Mouse (Mus musculus) CH12.LX (cell line): ENCODE measurements at regions not wholly inside any gene's neighbourhood (a gene's known extent, or its start where the extent isn't known, plus 50 kb on each side); places are given as distances from the start of the nearest gene placed in this dataset.

Experiments used
- DNase-seq: peaks from one replicate; pipeline ENCODE4 v3.0.0-alpha.2; 2013; ENCODE audit errors: extremely low read depth
- H3K27ac ChIP-seq: 2 replicates; pipeline ENCODE4 v1.5.1; 2012; ENCODE audit warnings: low read depth, mild to moderate bottlenecking, control low read depth, moderate library complexity; ENCODE audit not compliant: insufficient read depth
- H3K27me3 ChIP-seq: replicated peaks from 2 replicates; pipeline ENCODE3; 2012; ENCODE audit warnings: inconsistent platforms
- H3K36me3 ChIP-seq, 2 experiments: replicated peaks in 1 of 2; 2 replicates each; pipeline versions ENCODE3 to v1.6.1; 2012; ENCODE audit warnings: inconsistent platforms in 1 of 2, low read length in 1 of 2, mild to moderate bottlenecking in 1 of 2, mixed read lengths in 1 of 2, moderate library complexity in 1 of 2; ENCODE audit not compliant: control insufficient read depth in 1 of 2, insufficient read depth in 1 of 2
- H3K4me1 ChIP-seq, 2 experiments: 2 replicates each; pipeline ENCODE4 v1.6.1; 2012; ENCODE audit warnings: inconsistent platforms in 1 of 2, moderate library complexity in 1 of 2; ENCODE audit not compliant: insufficient read depth in 2 of 2, control insufficient read depth in 1 of 2
- H3K4me2 ChIP-seq: 2 replicates; pipeline ENCODE4 v1.6.1; 2012; ENCODE audit warnings: low read depth, mild to moderate bottlenecking, control low read depth; ENCODE audit not compliant: poor library complexity, insufficient read depth, severe bottlenecking
- H3K4me3 ChIP-seq, 3 experiments: fragments of 150-350 bp in 1 of 3; sonication (generic) in 1 of 3; replicated peaks in 1 of 3; 2 replicates each; pipeline versions ENCODE3 to v1.5.1; 2011 to 2012; ENCODE audit warnings: low read depth in 2 of 3, low read length in 2 of 3, mild to moderate bottlenecking in 2 of 3, moderate library complexity in 2 of 3, control low read depth in 1 of 3, improper control_type of control experiment in 1 of 3, inconsistent platforms in 1 of 3, mixed read lengths in 1 of 3; ENCODE audit not compliant: poor library complexity in 1 of 3
- H3K79me2 ChIP-seq: replicated peaks from 2 replicates; pipeline ENCODE4 v1.6.1; 2012; ENCODE audit warnings: mild to moderate bottlenecking, moderate library complexity; ENCODE audit not compliant: control insufficient read depth, poor library complexity, insufficient read depth, severe bottlenecking; ENCODE audit errors: extremely low read depth
- H3K9ac ChIP-seq: 2 replicates; pipeline ENCODE4 v1.6.1; 2012; ENCODE audit warnings: low read depth, mild to moderate bottlenecking, control low read depth, moderate library complexity; ENCODE audit not compliant: insufficient read depth
- H3K9me3 ChIP-seq: replicated peaks from 2 replicates; pipeline ENCODE3; 2012; ENCODE audit warnings: low read length, inconsistent platforms, mixed read lengths
- CHD1 ChIP-seq: IDR thresholded peaks from 2 replicates; pipeline ENCODE4 v1.6.1; 2012; ENCODE audit warnings: low read depth, low read length, improper control_type of control experiment, inconsistent platforms
- CHD2 ChIP-seq: IDR thresholded peaks from 2 replicates; pipeline ENCODE4 v1.6.1; 2011; ENCODE audit warnings: low read length, improper control_type of control experiment
- ELF1 ChIP-seq: IDR thresholded peaks from 2 replicates; pipeline ENCODE4 v1.6.1; 2014; ENCODE audit warnings: low read depth, mild to moderate bottlenecking, inconsistent platforms, low read length, improper control_type of control experiment
- ETS1 ChIP-seq: conservative IDR thresholded peaks from 2 replicates; pipeline ENCODE4 v1.6.1; 2012; ENCODE audit warnings: low read depth, mild to moderate bottlenecking, inconsistent platforms, low read length, improper control_type of control experiment, moderate library complexity
- GABPA ChIP-seq: IDR thresholded peaks from 2 replicates; pipeline ENCODE4 v1.6.1; 2012; ENCODE audit warnings: low read depth, low read length, improper control_type of control experiment, inconsistent platforms; ENCODE audit not compliant: insufficient replicate concordance
- HCFC1 ChIP-seq: IDR thresholded peaks from 2 replicates; pipeline ENCODE4 v1.6.1; 2012; ENCODE audit warnings: low read depth, mild to moderate bottlenecking, inconsistent platforms, low read length, improper control_type of control experiment
- IRF4 ChIP-seq: IDR thresholded peaks from 2 replicates; pipeline ENCODE4 v1.6.1; 2014; ENCODE audit warnings: low read depth, mild to moderate bottlenecking, inconsistent platforms, low read length, improper control_type of control experiment
- KAT2A ChIP-seq: IDR thresholded peaks from 2 replicates; pipeline ENCODE4 v1.6.1; 2012; ENCODE audit warnings: low read length, improper control_type of control experiment, inconsistent platforms; ENCODE audit not compliant: insufficient replicate concordance
- MAFK ChIP-seq: IDR thresholded peaks from 2 replicates; pipeline ENCODE4 v1.6.1; 2011; ENCODE audit warnings: low read length, improper control_type of control experiment; ENCODE audit not compliant: insufficient replicate concordance
- MAX ChIP-seq: IDR thresholded peaks from 2 replicates; pipeline ENCODE4 v1.6.1; 2011; ENCODE audit warnings: low read length, improper control_type of control experiment
- MAZ ChIP-seq: IDR thresholded peaks from 2 replicates; pipeline ENCODE4 v1.6.1; 2012; ENCODE audit warnings: low read depth, mild to moderate bottlenecking, inconsistent platforms, low read length, improper control_type of control experiment, moderate library complexity
- MEF2A ChIP-seq: IDR thresholded peaks from 2 replicates; pipeline ENCODE4 v1.6.1; 2014; ENCODE audit warnings: low read depth, mild to moderate bottlenecking, inconsistent platforms, low read length, improper control_type of control experiment, borderline replicate concordance
- MXI1 ChIP-seq: IDR thresholded peaks from 2 replicates; pipeline ENCODE4 v1.6.1; 2011; ENCODE audit warnings: mild to moderate bottlenecking, low read depth, low read length, improper control_type of control experiment
- NELFE ChIP-seq: IDR thresholded peaks from 2 replicates; pipeline ENCODE4 v1.6.1; 2011; ENCODE audit warnings: low read depth, low read length, improper control_type of control experiment
- NRF1 ChIP-seq: IDR thresholded peaks from 2 replicates; pipeline ENCODE4 v1.6.1; 2014; ENCODE audit warnings: low read depth, mild to moderate bottlenecking, inconsistent platforms, low read length, improper control_type of control experiment, moderate library complexity
- PAX5 ChIP-seq: IDR thresholded peaks from 2 replicates; pipeline ENCODE4 v1.6.1; 2012; ENCODE audit warnings: low read length, inconsistent platforms, mixed read lengths
- POLR2A ChIP-seq: IDR thresholded peaks from 2 replicates; pipeline ENCODE4 v1.6.1; 2011; ENCODE audit warnings: low read depth, mild to moderate bottlenecking, improper control_type of control experiment, low read length
- RAD21 ChIP-seq: IDR thresholded peaks from 2 replicates; pipeline ENCODE4 v1.6.1; 2011; ENCODE audit warnings: low read depth, mild to moderate bottlenecking, low read length, improper control_type of control experiment, moderate library complexity
- RCOR1 ChIP-seq: conservative IDR thresholded peaks from 2 replicates; pipeline ENCODE4 v1.6.1; 2012; ENCODE audit warnings: low read depth, mild to moderate bottlenecking, inconsistent platforms, low read length, improper control_type of control experiment
- SMC3 ChIP-seq: IDR thresholded peaks from 2 replicates; pipeline ENCODE4 v1.6.1; 2011; ENCODE audit warnings: low read depth, low read length, improper control_type of control experiment
- TCF12 ChIP-seq: IDR thresholded peaks from 2 replicates; pipeline ENCODE4 v1.6.1; 2014; ENCODE audit warnings: low read depth, mild to moderate bottlenecking, inconsistent platforms, low read length, improper control_type of control experiment
- ZC3H11A ChIP-seq: IDR thresholded peaks from 2 replicates; pipeline ENCODE4 v1.6.1; 2012; ENCODE audit warnings: low read depth, mild to moderate bottlenecking, inconsistent platforms, low read length, improper control_type of control experiment
- ZKSCAN1 ChIP-seq: IDR thresholded peaks from 2 replicates; pipeline ENCODE4 v1.6.1; 2012; ENCODE audit warnings: low read depth, inconsistent platforms, low read length, improper control_type of control experiment, borderline replicate concordance
- ZMIZ1 ChIP-seq: IDR thresholded peaks from 2 replicates; pipeline ENCODE4 v1.6.1; 2012; ENCODE audit warnings: low read depth, mild to moderate bottlenecking, inconsistent platforms, low read length, improper control_type of control experiment
- ZNF384 ChIP-seq: IDR thresholded peaks from 2 replicates; pipeline ENCODE4 v1.6.1; 2012; ENCODE audit warnings: low read depth, low read length, improper control_type of control experiment, inconsistent platforms
- dilution Hi-C: fragments of 300-500 bp; cut with MboI; formaldehyde crosslinking; loops from 2 replicates; pipeline ENCODE4 v1.14.3; 2020; ENCODE audit warnings: low sequenced_read_pairs; ENCODE audit not compliant: extremely low pct_unique_long_range_greater_than_20kb, extremely low pct_ligation_motif_present
- in situ Hi-C: fragments of 300-500 bp; cut with MboI; formaldehyde crosslinking; loops from 3 replicates; pipeline ENCODE4 v1.14.3; 2019; ENCODE audit warnings: low sequenced_read_pairs, low pct_ligation_motif_present, low pct_unique_long_range_greater_than_20kb, mixed read lengths

DNA sequence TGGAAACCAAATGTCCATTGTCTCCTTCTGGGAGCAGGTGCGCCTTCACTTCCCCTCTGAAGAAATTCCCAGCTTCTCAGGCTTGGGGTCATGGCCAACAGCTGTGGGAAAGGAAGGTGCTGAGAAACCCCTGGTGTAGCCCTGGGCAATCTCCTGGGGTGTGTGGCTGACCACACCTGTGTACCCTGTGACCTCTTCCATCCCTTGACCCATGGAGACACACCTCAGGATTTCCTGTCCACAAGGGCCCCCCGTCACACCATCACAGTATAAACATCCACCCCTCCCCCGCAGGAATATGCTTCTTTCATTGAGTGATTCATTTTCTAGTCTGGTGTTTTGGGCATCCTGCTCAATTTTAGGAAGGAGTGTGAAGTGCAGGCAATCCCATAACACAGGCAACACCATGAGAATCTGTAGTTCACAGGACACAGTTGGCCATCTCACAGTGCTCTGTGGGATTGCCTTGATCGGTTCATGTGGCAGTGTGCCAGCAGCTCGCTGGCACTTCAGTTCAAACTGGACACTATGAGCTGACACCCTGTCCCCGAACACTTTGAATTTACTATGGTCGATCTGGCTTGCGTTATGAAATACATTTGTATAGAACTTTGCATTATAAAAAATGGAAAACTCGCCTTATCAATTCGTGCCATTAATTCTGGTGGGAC lies 291.1 kb upstream of the Igfbp3 start:
- no peak overlapping the region for H3K4me2 ChIP-seq
- in situ Hi-C loops = no loop called here
- TF ChIP-seq MAFK (no peak), ZNF384 (no peak), ZKSCAN1 (no peak), HCFC1 (no peak), NRF1 (no peak), MXI1 (no peak), SMC3 (no peak), ELF1 (no peak), KAT2A (no peak), ZC3H11A (no peak), RCOR1 (no peak), CHD1 (no peak), MAX (no peak), ETS1 (no peak), NELFE (no peak), POLR2A (no peak), TCF12 (no peak), PAX5 (no peak), MEF2A (no peak)
- H3K4me1 ChIP-seq = no peaks in the 10 kb centered on the region
- DNase-seq = no peak
- dilution Hi-C loops = no loop called here
- H3K27ac ChIP-seq = no peak overlapping the region
- H3K79me2 ChIP-seq = no peaks in the 10 kb centered on the region
- H3K9me3 ChIP-seq = peaks cover 65% of the 10 kb centered on the region
- no peaks in the 10 kb centered on the region for H3K27me3 ChIP-seq
- H3K9ac ChIP-seq = no peak overlapping the region
- no peaks in the 10 kb centered on the region for H3K36me3 ChIP-seq
- peak overlapping the region in 1 of 3 experiments; percentile 1 for H3K4me3 ChIP-seq

DNA sequence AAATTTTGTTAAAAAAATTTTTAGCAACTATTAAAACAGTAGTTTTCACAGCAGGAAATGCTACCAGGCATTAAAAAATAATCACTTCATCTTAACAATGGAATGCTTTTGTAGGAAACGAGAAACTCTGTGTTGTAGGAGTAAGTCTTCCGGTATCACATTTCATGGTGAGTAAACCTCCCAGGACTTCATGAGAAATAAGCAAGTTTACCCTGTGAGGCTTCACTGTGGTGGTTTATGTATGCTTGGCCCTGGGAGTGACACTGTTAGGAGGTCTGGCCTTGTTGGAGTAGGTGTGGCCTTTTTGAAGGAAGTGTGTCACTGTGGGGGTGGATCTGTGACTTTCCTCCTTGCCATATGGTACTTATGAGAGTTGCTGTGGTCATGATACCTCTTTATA lies 289.0 kb upstream of the Igfbp3 start:
- no peak overlapping the region for H3K4me3 ChIP-seq
- no peaks in the 10 kb centered on the region for H3K27me3 ChIP-seq
- in situ Hi-C loops = no loop called here
- DNase-seq = no peak
- H3K36me3 ChIP-seq = no peaks in the 10 kb centered on the region
- H3K9me3 ChIP-seq = peaks cover 55% of the 10 kb centered on the region
- no peak overlapping the region for H3K27ac ChIP-seq
- TF ChIP-seq CHD2 (no peak), RAD21 (no peak), MAFK (no peak), ELF1 (no peak), NRF1 (no peak), IRF4 (no peak), MAZ (no peak), POLR2A (no peak), RCOR1 (no peak), GABPA (no peak), MEF2A (no peak), ZKSCAN1 (no peak), NELFE (no peak), PAX5 (no peak), ZMIZ1 (no peak), TCF12 (no peak), MXI1 (no peak)
- no peak overlapping the region for H3K4me2 ChIP-seq
- no peaks in the 10 kb centered on the region for H3K4me1 ChIP-seq
- H3K9ac ChIP-seq = no peak overlapping the region
- H3K79me2 ChIP-seq = no peaks in the 10 kb centered on the region
- dilution Hi-C loops = no loop called here
